Mouse (Mus musculus) spleen, postnatal 36 days (tissue): ENCODE results near the gene Defb48.

Source experiments
- DNase-seq, 2 experiments: peaks; one replicate each; pipeline ENCODE4 v3.0.0; 2022; ENCODE audit warnings: low spot score in 2 of 2, mixed read lengths in 1 of 2

The Defb48 gene

DNA sequence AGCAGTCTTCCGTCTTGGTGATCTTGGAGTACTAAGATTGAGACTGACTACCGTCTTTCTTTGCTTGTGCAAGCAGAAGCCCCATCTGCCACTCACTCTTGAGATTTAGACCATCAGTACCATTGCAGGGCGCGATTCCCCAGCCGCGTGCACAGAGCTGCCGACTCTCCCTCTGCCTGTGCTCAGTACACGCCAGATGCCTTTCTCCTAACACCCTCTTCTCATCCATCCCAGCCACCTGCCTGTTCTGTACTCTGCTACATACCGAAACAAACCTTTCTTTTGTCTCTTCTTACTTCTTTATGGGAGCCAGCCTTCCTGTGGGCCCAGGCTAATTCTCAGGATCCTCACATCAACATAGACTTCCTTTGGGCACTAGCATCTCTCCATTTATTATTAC is 48.9 kb downstream of the Defb48 start:
- no peak for DNase-seq

GRCm38 (mm10) chr14:62928101-62928541 is 56.2 kb downstream of the Defb48 start:
- no peak for DNase-seq
